Mouse (Mus musculus): ENCODE results near the gene Gm6034.
A peak's percentile ranks its signal among the peaks of the same experiment; 100 is the strongest.

DNA sequence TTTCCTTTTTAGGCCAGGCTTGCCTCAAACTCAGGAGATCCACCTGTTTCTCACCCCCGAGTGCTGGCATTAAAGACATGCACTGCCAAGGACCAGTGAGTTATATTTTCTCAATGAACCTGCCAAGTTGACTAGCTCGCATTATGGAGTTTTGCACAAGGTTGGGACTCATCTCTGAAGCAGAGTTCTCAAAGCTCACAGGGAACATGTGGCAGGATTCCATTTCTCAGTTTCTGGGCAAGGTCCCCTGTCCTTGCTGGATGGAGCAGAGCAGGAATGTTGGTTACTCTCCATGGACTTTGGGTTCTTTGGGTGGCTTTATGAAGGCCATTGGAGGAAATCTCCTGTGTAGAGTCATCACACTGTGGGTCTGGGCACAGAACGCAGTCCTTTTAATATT lies 525 bp downstream of the Gm6034 start:
- TF ChIP-seq CTCF (IDR thresholded peaks at IDR 0.05) (no peak), EP300 (IDR thresholded peaks at IDR 0.05) (0 out of 2 replicates have a peak, but pooled peaks have one; percentile 0)

Data from lung, postnatal 0 days (tissue).